Mouse (Mus musculus): Measurements from ENCODE around the gene Casp9. TPM values are rescaled to one million over a fixed set of nuclear protein-coding genes. Genes with fewer than 3 reads are reported as not detected.
A peak's percentile ranks its signal among the peaks of the same experiment; 100 is the strongest.

The Casp9 gene
- polyA plus RNA-seq, 1 experiment from 2014 or later: 22.6 TPM

DNA sequence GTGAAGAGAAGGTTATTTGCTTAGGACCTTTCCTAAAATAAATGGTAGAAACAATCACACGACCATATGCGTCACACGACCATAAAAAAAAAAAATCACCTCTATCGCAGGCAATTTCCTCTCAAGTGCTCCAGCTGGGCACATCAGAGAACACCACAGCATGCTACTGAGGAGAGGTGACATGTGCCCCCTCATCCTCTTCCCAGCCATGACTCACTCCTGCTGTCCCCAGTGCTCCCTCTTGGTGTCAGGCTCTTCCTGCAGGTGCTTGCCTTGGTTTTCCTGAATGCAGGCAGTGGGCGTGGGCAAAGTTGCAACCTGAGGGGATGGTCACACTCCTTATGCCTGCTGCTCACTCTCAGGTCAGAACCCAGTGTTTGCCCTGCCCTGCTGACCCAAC is 8.6 kb upstream of the Casp9 start:
- peaks cover 4% of the 10 kb centered on the region for H3K4me1 ChIP-seq (replicated peaks)
- H3K4me2 ChIP-seq: no peak overlapping the region
- H3K9me3 ChIP-seq: no peaks in the 10 kb centered on the region
- no peak overlapping the region for H3K9ac ChIP-seq (replicated peaks)
- 69% methylated on average over 5 of the region's 5 CpGs for WGBS
- no peak for ATAC-seq (ENCODE audit: insufficient number of reproducible peaks, insufficient read depth, low FRiP score, low TSS enrichment, low read depth)
- H3K27me3 ChIP-seq: no peaks in the 10 kb centered on the region
- no peak overlapping the region for H3K27ac ChIP-seq
- peaks cover 74% of the 10 kb centered on the region for H3K36me3 ChIP-seq
- H3K4me3 ChIP-seq (replicated peaks): no peak overlapping the region

GRCm38 (mm10) chr4:141786141-141786540 is 7.3 kb upstream of the Casp9 start:
- H3K4me2 ChIP-seq: no peak overlapping the region
- H3K36me3 ChIP-seq: peaks cover 61% of the 10 kb centered on the region
- peak overlapping the region; percentile 37; the same call in 1 of the 2 replicates for H3K27ac ChIP-seq
- peaks cover 7% of the 10 kb centered on the region for H3K4me1 ChIP-seq (replicated peaks)
- no peak overlapping the region for H3K4me3 ChIP-seq (replicated peaks)
- no peak overlapping the region for H3K9ac ChIP-seq (replicated peaks)
- ATAC-seq (ENCODE audit: insufficient number of reproducible peaks, insufficient read depth, low FRiP score, low TSS enrichment, low read depth): no peak
- H3K27me3 ChIP-seq: no peaks in the 10 kb centered on the region
- 91% methylated on average over 13 of the region's 13 CpGs for WGBS
- no peaks in the 10 kb centered on the region for H3K9me3 ChIP-seq

GRCm38 (mm10) chr4:141787046-141787445 is 6.4 kb upstream of the Casp9 start:
- Histone ChIP-seq H3K36me3 (peaks cover 52% of the 10 kb centered on the region), H3K9ac (replicated peaks) (no peak overlapping the region), H3K27ac (peak overlapping the region; percentile 35; the same call in 1 of the 2 replicates), H3K4me3 (replicated peaks) (no peak overlapping the region), H3K9me3 (no peaks in the 10 kb centered on the region), H3K4me1 (replicated peaks) (peaks cover 8% of the 10 kb centered on the region), H3K27me3 (no peaks in the 10 kb centered on the region), H3K4me2 (no peak overlapping the region)
- ATAC-seq (ENCODE audit: insufficient number of reproducible peaks, insufficient read depth, low FRiP score, low TSS enrichment, low read depth): no peak
- 68% methylated on average over 6 of the region's 6 CpGs for WGBS

GRCm38 (mm10) chr4:141787462-141787861 is 6.0 kb upstream of the Casp9 start:
- peak overlapping the region; percentile 35; the same call in 1 of the 2 replicates for H3K27ac ChIP-seq
- H3K4me3 ChIP-seq (replicated peaks): no peak overlapping the region
- no peak overlapping the region for H3K4me2 ChIP-seq
- H3K9me3 ChIP-seq: no peaks in the 10 kb centered on the region
- 87% methylated on average over 7 of the region's 7 CpGs for WGBS
- peaks cover 48% of the 10 kb centered on the region for H3K36me3 ChIP-seq
- H3K4me1 ChIP-seq (replicated peaks): peaks cover 8% of the 10 kb centered on the region
- ATAC-seq (ENCODE audit: insufficient number of reproducible peaks, insufficient read depth, low FRiP score, low TSS enrichment, low read depth): no peak
- H3K27me3 ChIP-seq: no peaks in the 10 kb centered on the region
- H3K9ac ChIP-seq (replicated peaks): 0 out of 2 replicates have a peak overlapping the region, but pooled peaks have one; percentile 8

GRCm38 (mm10) chr4:141789564-141790218 is 3.7 kb upstream of the Casp9 start:
- Histone ChIP-seq H3K36me3 (peaks cover 27% of the 10 kb centered on the region), H3K4me2 (peak overlapping the region; percentile 84), H3K4me3 (replicated peaks) (peak overlapping the region; percentile 98), H3K27me3 (no peaks in the 10 kb centered on the region), H3K27ac (peak overlapping the region; percentile 79), H3K4me1 (replicated peaks) (peaks cover 8% of the 10 kb centered on the region), H3K9ac (replicated peaks) (peak overlapping the region; percentile 94), H3K9me3 (no peaks in the 10 kb centered on the region)
- 56% methylated on average over 3 of the region's 3 CpGs for WGBS
- ATAC-seq (ENCODE audit: insufficient number of reproducible peaks, insufficient read depth, low FRiP score, low TSS enrichment, low read depth): no peak

DNA sequence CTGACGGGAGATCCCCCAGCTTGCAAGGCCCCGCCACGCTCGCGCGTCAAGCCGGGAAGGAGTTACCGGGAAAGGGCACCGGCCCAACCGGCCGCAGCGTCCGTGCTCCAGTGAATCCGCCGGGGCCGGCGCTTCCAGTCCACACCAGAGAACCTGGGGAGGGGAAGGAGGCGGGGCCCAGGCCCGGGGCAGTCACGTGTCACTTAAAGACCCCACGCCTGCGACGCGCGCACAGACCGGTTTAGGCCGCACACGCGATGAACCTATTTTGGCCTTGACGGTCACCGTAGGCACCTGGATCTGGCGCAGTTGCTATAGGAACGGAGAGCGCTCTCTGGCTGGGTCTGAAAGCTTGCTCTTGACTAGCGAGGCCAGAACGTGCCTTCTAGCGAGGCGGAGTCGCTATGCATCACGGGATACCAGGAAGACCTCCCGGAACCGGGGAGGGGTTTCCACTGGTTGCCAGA is 2.9 kb upstream of the Casp9 start, which contains the start of gene Dnajc16:
Gene Dnajc16, minus strand, starts transcription at position 408 of the 467 bp plus-strand sequence.
- H3K4me1 ChIP-seq (replicated peaks): peaks cover 13% of the 10 kb centered on the region
- ATAC-seq (ENCODE audit: insufficient number of reproducible peaks, insufficient read depth, low FRiP score, low TSS enrichment, low read depth): peak; percentile 89
- H3K9ac ChIP-seq (replicated peaks): peak within 1 kb of the TSS; percentile 94
- H3K4me2 ChIP-seq: peak within 1 kb of the TSS; percentile 84
- H3K9me3 ChIP-seq: no peaks in the 10 kb centered on the region
- peak within 1 kb of the TSS; percentile 79 for H3K27ac ChIP-seq
- peak within 1 kb of the TSS; percentile 98 for H3K4me3 ChIP-seq (replicated peaks)
- H3K36me3 ChIP-seq: peaks cover 18% of the 10 kb centered on the region; the same call in 1 of the 2 replicates
- H3K27me3 ChIP-seq: no peaks in the 10 kb centered on the region
- WGBS: under 1% methylated on average over 42 of the region's 42 CpGs

DNA sequence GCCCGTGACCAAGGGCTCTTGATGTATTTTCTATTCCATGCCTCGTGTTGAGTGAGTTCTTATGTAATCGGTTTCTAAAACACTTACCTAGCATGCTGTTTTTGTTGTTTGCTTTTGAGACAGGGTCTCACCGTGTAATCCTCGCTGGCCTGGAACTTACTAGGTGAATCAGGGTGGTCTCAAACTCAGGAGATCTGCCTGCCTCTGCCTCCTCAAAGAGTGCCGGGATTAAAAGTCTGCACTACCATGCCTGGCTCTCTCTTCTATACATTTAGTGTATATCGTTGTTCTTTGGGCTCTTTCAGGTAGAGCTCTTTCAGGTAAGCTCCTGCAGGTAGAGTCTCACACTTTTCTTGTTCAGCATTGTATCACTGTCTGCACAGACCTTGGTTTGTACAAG is 1.9 kb upstream of the Casp9 start:
- Histone ChIP-seq H3K4me3 (replicated peaks) (no peak overlapping the region), H3K36me3 (peaks cover 12% of the 10 kb centered on the region), H3K4me2 (peak overlapping the region; percentile 84; the same call in 1 of the 2 replicates), H3K4me1 (replicated peaks) (peaks cover 13% of the 10 kb centered on the region), H3K9me3 (no peaks in the 10 kb centered on the region), H3K9ac (replicated peaks) (no peak overlapping the region), H3K27ac (no peak overlapping the region), H3K27me3 (no peaks in the 10 kb centered on the region)
- no peak for ATAC-seq (ENCODE audit: insufficient number of reproducible peaks, insufficient read depth, low FRiP score, low TSS enrichment, low read depth)
- 92% methylated on average over 7 of the region's 7 CpGs for WGBS

GRCm38 (mm10) chr4:141791951-141792350 is 1.5 kb upstream of the Casp9 start:
- 87% methylated on average over 8 of the region's 8 CpGs for WGBS
- Histone ChIP-seq H3K27ac (no peak overlapping the region), H3K27me3 (no peaks in the 10 kb centered on the region), H3K9ac (replicated peaks) (no peak overlapping the region), H3K9me3 (no peaks in the 10 kb centered on the region), H3K36me3 (peaks cover 15% of the 10 kb centered on the region), H3K4me1 (replicated peaks) (peaks cover 13% of the 10 kb centered on the region), H3K4me2 (no peak overlapping the region), H3K4me3 (replicated peaks) (no peak overlapping the region)
- no peak for ATAC-seq (ENCODE audit: insufficient number of reproducible peaks, insufficient read depth, low FRiP score, low TSS enrichment, low read depth)

GRCm38 (mm10) chr4:141792554-141793281 is 694 bp upstream of the Casp9 start:
- Histone ChIP-seq H3K9ac (replicated peaks) (peak overlapping the region; percentile 40), H3K27me3 (no peaks in the 10 kb centered on the region), H3K4me2 (peak overlapping the region; percentile 57), H3K27ac (peak overlapping the region; percentile 93), H3K9me3 (no peaks in the 10 kb centered on the region), H3K4me3 (replicated peaks) (peak overlapping the region; percentile 68), H3K4me1 (replicated peaks) (peaks cover 13% of the 10 kb centered on the region), H3K36me3 (peaks cover 17% of the 10 kb centered on the region)
- ATAC-seq (ENCODE audit: insufficient number of reproducible peaks, insufficient read depth, low FRiP score, low TSS enrichment, low read depth): no peak
- WGBS: 10% methylated on average over 10 of the region's 10 CpGs

- WGBS: 13% methylated on average over 5 of the region's 5 CpGs
- Histone ChIP-seq H3K9me3 (no peaks in the 10 kb centered on the region), H3K36me3 (peaks cover 22% of the 10 kb centered on the region), H3K27ac (peak overlapping the region; percentile 93), H3K4me1 (replicated peaks) (peaks cover 13% of the 10 kb centered on the region), H3K9ac (replicated peaks) (peak overlapping the region; percentile 73), H3K4me2 (peak overlapping the region; percentile 57), H3K27me3 (no peaks in the 10 kb centered on the region), H3K4me3 (replicated peaks) (peak overlapping the region; percentile 68)
- ATAC-seq (ENCODE audit: insufficient number of reproducible peaks, insufficient read depth, low FRiP score, low TSS enrichment, low read depth): no peak
Measured at GRCm38 (mm10) chr4:141794152-141794535, 732 bp downstream of the Casp9 start.

GRCm38 (mm10) chr4:141796356-141796755 is 2.9 kb downstream of the Casp9 start:
- Histone ChIP-seq H3K9ac (replicated peaks) (no peak overlapping the region), H3K27ac (no peak overlapping the region), H3K36me3 (peaks cover 22% of the 10 kb centered on the region), H3K4me3 (replicated peaks) (no peak overlapping the region), H3K4me1 (replicated peaks) (peaks cover 5% of the 10 kb centered on the region; the same call in 1 of the 2 replicates), H3K9me3 (no peaks in the 10 kb centered on the region), H3K27me3 (no peaks in the 10 kb centered on the region), H3K4me2 (no peak overlapping the region)
- WGBS: 81% methylated on average over 7 of the region's 7 CpGs
- ATAC-seq (ENCODE audit: insufficient number of reproducible peaks, insufficient read depth, low FRiP score, low TSS enrichment, low read depth): no peak
